Mouse (Mus musculus) lung, embryonic 16.5 days (tissue): ENCODE data around the gene Uqcr11. TPM values are rescaled to one million over a fixed set of nuclear protein-coding genes. Genes with fewer than 3 reads are reported as not detected.

Experiments
- ATAC-seq: fragments of 200-750 bp; cut with Nextera tagmentation; 2 replicates; pipeline ENCODE4 v1.8.0; 2017; ENCODE audit warnings: low read depth, mild to moderate bottlenecking, moderate library complexity
- H3K27ac ChIP-seq: fragments of 300-500 bp; sonication (generic); 2 replicates; pipeline ENCODE4 v1.5.1; 2014; ENCODE audit warnings: mild to moderate bottlenecking, control low read depth, low read length
- H3K27me3 ChIP-seq: fragments of 300-500 bp; sonication (generic); 2 replicates; pipeline ENCODE4 v1.6.1; 2014; ENCODE audit warnings: low read depth, low read length, mixed read lengths; ENCODE audit not compliant: control insufficient read depth, insufficient read depth
- H3K36me3 ChIP-seq: fragments of 300-500 bp; sonication (generic); 2 replicates; pipeline ENCODE4 v1.6.1; 2014; ENCODE audit warnings: low read length; ENCODE audit not compliant: control insufficient read depth, insufficient read depth
- H3K4me1 ChIP-seq: fragments of 300-500 bp; sonication (generic); replicated peaks from 2 replicates; pipeline ENCODE4 v1.6.1; 2014; ENCODE audit warnings: low read length, mixed read lengths; ENCODE audit not compliant: control insufficient read depth, insufficient read depth
- H3K4me2 ChIP-seq: fragments of 300-500 bp; sonication (generic); 2 replicates; pipeline ENCODE4 v1.6.1; 2014; ENCODE audit warnings: low read depth, low read length, control low read depth
- H3K4me3 ChIP-seq: fragments of 300-500 bp; sonication (generic); 2 replicates; pipeline ENCODE4 v1.5.1; 2014; ENCODE audit warnings: mild to moderate bottlenecking, low read length, control low read depth
- H3K9ac ChIP-seq: fragments of 300-500 bp; sonication (generic); 2 replicates; pipeline ENCODE4 v1.6.1; 2014; ENCODE audit warnings: low read length, control low read depth
- H3K9me3 ChIP-seq: fragments of 300-500 bp; sonication (generic); 2 replicates; pipeline ENCODE4 v1.6.1; 2016; ENCODE audit warnings: low read length; ENCODE audit not compliant: control insufficient read depth
- WGBS: fragments of 180-500 bp; shearing (Covaris S2); extraction: QIAGEN DNeasy Blood & Tissue Kit; methylation state at CpG from one replicate; pipeline ENCODE4 v1.1.7; 2014; 5-methylcytosine and 5-hydroxymethylcytosine counted together
- polyA plus RNA-seq: library from polyadenylated mRNA; unstranded; fragments of >200 nt; fragmentation: Nextera tagmentation; extraction: Ambion mirVana; gene quantifications from 2 replicates; pipeline ENCODE4 v1.2.1, GENCODE M21; 2015

Gene Uqcr11
- polyA plus RNA-seq, 1 experiment from 2014 or later = 618 TPM

DNA sequence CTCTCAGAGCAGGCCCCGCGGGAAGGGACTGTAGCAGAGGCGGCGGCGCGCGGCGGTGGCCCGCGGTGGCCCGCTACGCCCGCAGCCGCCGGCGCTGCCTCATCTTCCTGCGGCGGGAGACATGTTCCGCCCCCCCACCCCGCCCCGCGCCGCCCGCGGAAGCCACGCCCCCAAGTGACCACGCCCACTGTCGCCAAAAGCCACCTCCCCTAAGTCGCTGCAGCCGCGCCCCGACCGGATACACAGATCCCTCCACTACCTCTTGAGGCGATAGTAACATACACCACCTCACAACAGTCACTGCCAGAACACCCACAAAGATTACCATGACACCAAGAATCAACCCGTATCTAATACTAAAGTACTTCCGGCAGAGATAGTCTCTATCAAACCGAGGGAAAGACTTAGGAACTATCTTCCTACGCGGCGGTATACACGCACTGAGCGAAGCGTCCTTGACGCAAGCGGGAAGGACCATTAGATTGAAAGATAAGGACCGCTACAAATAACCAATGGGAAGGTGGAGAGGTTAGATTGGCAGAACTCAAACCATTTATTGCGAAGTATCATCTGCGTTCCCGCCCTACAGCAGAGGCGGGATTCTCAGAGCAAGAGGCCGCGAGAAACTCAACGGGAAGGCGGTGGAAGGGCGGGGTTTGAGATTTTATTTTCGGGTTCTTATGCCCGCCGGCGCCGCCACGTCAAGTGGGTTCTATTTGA lies 27.0 kb upstream of the Uqcr11 start, which contains the start of gene Tcf3:
TSS of gene Tcf3 (minus strand) at position 135 of the 720 bp plus-strand sequence.
- H3K4me2 ChIP-seq = peak within 1 kb of the TSS; percentile 94
- H3K9ac ChIP-seq = peak within 1 kb of the TSS; percentile 96
- peak within 1 kb of the TSS; percentile 91 for H3K27ac ChIP-seq
- peak within 1 kb of the TSS; percentile 72 for H3K4me3 ChIP-seq
- no peaks in the 10 kb centered on the region for H3K27me3 ChIP-seq
- H3K9me3 ChIP-seq = no peaks in the 10 kb centered on the region
- peaks cover 16% of the 10 kb centered on the region for H3K36me3 ChIP-seq
- ATAC-seq = peak; percentile 94
- peaks cover 31% of the 10 kb centered on the region for H3K4me1 ChIP-seq
- under 1% methylated on average over 50 of the region's 61 CpGs for WGBS

DNA sequence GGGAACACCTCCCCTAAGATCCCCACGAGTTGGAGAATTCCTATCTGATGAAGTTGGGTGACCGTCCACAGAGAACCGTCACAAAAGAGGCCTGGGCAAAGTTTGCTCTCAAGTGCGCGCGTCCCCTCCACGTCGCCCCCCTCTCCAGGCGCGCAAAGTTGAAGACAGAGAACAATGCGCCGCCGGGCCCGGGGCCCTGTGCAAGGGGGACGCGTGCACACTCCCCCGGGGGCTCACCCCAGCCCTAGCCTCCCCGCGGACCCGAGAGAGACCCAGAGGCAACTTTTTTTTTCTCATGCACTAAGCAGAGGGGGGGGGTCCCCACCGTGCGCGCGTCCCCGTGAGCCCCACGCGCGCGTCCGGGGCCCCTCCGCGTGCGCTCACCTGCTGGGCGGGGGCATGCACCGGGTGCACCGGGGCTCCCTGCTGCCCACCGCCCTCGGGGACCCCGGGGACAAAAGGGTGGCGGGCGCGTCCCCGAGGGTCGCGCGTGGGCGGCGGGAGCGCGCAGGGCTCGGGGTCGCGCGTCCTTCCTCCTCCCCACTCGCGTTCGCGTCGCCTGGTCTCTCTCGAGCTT lies 26.4 kb upstream of the Uqcr11 start:
- Histone ChIP-seq H3K4me1 (peaks cover 31% of the 10 kb centered on the region), H3K9me3 (no peaks in the 10 kb centered on the region), H3K4me2 (peak overlapping the region; percentile 94), H3K9ac (peak overlapping the region; percentile 96), H3K4me3 (peak overlapping the region; percentile 72), H3K27me3 (no peaks in the 10 kb centered on the region), H3K36me3 (peaks cover 19% of the 10 kb centered on the region), H3K27ac (peak overlapping the region; percentile 85)
- under 1% methylated on average over 55 of the region's 60 CpGs for WGBS
- peak; percentile 18; the same call in 1 of the 2 replicates for ATAC-seq

DNA sequence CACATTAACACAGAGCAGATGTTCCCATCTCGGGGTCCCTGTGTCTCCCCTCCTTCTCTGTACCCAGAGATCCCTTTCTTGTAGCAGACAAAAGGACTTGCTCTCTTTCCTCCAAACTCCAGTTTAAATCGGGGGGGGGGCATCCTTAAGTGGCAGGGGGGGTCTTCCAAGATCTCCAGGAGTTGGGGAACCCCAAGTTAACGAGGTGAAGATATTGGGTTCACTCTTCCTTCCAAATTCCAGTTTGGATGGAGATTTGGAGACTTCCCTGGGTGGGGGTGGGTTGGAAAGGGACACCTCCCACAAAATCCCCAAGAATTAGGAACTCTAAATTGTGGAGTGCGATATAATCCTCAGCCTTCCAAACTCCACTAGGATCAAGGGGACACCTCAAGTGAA lies 25.8 kb upstream of the Uqcr11 start:
- H3K9ac ChIP-seq = peak overlapping the region; percentile 96
- H3K4me1 ChIP-seq = peaks cover 28% of the 10 kb centered on the region
- H3K27me3 ChIP-seq = no peaks in the 10 kb centered on the region
- no peak for ATAC-seq
- H3K4me2 ChIP-seq = peak overlapping the region; percentile 94
- peaks cover 23% of the 10 kb centered on the region for H3K36me3 ChIP-seq
- no peaks in the 10 kb centered on the region for H3K9me3 ChIP-seq
- WGBS = 2% methylated on average over 4 of the region's 4 CpGs
- H3K4me3 ChIP-seq = peak overlapping the region; percentile 72
- H3K27ac ChIP-seq = peak overlapping the region; percentile 11

DNA sequence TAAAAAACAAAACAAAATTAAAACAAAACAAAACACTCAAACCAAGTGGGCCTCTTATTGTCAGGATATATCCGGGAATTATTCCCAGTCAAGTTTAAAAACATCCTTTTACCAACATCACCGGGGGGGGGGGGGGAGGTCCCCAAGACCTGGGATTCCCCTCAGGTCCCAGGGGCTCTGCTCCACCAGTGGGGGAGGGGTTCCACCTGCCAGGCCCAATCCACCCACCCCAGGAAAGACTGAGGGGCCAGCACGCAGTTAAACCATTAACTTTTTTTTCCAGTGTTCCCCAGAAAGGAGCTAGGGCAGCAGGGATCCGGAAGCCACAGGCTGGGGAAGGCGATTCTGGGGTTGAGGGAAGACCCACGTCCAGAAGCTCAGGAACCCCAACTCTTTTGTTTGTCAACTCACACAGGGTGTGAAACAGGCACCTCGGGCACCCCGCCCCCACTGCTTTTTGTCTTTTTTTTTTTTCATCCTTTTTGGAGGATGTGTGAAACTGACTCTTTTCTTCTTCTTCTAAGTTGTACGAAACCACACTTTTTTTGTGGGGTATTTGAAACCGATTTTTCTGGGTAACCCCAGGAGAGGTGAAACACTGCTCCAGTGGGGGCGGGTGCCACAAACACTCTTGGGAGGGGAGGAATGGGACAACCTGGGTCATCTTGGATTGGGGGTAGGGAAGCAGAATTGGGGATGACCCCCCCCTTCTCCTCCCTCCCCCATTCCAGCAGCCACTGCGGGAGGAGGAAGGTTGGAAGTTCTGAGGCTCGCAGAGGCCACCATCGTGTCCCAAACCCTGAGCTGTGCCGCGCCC lies 25.1 kb upstream of the Uqcr11 start:
- Histone ChIP-seq H3K36me3 (peaks cover 29% of the 10 kb centered on the region), H3K4me1 (peaks cover 28% of the 10 kb centered on the region), H3K27ac (peak overlapping the region; percentile 11), H3K4me2 (peak overlapping the region; percentile 94), H3K9me3 (no peaks in the 10 kb centered on the region), H3K9ac (peak overlapping the region; percentile 96), H3K4me3 (peak overlapping the region; percentile 72), H3K27me3 (no peaks in the 10 kb centered on the region)
- ATAC-seq = no peak
- 10% methylated on average over 15 of the region's 16 CpGs for WGBS

DNA sequence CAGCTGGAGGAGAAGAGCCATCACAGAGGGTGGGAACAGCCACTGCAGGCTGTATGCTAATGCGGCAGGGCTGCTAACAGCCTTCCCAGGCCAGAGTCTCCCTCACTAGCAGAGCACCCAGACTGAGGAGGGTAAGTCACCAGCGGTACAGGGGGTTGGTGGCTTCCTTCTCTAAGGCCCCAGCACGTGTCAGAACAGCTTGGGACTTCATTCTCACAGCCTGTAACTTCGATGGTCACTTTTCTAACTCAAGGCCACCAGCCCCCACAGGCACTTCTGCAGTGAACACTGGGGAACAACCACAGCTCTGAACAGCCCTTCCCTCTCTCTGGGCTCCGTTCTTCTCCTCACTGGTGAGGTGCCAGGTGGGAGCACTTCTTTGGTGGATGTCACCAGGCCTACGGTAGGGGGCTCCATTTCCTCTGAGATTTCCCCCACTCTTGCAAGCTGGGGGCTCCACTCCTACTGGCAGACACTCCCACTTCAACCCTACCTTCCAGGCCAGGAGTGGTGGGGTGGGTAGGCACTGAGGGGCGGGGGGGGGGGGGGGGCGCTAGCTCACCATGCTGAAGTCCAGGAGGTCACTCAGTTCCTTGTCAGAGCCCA lies 23.8 kb upstream of the Uqcr11 start:
- peaks cover 41% of the 10 kb centered on the region for H3K36me3 ChIP-seq
- WGBS = 59% methylated on average over 8 of the region's 8 CpGs
- H3K9ac ChIP-seq = no peak overlapping the region
- ATAC-seq = no peak
- no peaks in the 10 kb centered on the region for H3K9me3 ChIP-seq
- no peaks in the 10 kb centered on the region for H3K27me3 ChIP-seq
- no peak overlapping the region for H3K4me3 ChIP-seq
- no peak overlapping the region for H3K4me2 ChIP-seq
- H3K4me1 ChIP-seq = peaks cover 18% of the 10 kb centered on the region
- no peak overlapping the region for H3K27ac ChIP-seq

DNA sequence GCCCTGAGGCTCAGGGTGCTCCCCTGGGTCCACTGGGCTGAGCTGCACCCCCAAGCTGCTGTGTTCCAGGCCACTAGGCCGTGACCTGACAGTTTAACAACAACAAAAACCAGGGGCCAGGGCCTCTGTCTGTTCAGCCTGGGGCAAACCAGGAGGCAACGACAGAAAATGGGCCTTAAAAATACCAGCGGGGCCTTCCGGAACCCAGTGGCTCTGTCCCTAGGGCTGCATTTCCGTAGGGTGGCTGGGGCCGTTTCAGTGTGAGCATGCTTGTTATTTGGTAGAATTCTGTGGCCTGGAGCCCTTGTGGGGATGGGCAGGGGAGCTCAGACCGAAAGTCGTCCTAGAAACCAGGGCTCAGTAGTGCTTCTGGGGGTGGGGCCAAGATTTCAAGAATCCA lies 23.2 kb upstream of the Uqcr11 start:
- Histone ChIP-seq H3K9me3 (peaks cover 5% of the 10 kb centered on the region; the same call in 1 of the 2 replicates), H3K9ac (0 out of 2 replicates have a peak overlapping the region, but pooled peaks have one; percentile 14), H3K4me3 (no peak overlapping the region), H3K27ac (no peak overlapping the region), H3K4me1 (peaks cover 18% of the 10 kb centered on the region), H3K36me3 (peaks cover 48% of the 10 kb centered on the region), H3K27me3 (no peaks in the 10 kb centered on the region), H3K4me2 (no peak overlapping the region)
- no peak for ATAC-seq
- 80% methylated on average over 8 of the region's 8 CpGs for WGBS

DNA sequence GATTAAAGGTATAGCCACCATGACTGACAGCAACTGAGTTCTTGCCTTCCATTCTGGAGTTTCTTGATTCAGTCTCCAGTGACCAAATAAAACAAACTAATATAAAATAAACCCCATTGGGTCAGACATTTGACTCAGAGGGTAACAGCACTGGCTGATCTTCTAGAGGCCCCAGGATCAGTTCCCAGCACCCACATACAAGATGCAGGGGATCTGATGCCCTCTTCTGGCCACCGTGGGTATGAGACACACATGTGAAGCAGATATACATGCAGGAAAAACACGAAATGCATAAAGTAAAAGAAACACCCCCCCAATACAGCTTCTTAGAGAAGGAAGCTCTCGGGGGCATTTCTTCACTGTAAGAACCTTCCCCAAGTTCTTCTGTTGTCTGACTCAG lies 18.4 kb upstream of the Uqcr11 start:
- no peaks in the 10 kb centered on the region for H3K4me1 ChIP-seq
- H3K27ac ChIP-seq = no peak overlapping the region
- H3K4me2 ChIP-seq = no peak overlapping the region
- no peak overlapping the region for H3K4me3 ChIP-seq
- no peak for ATAC-seq
- 93% methylated on average over 3 of the region's 3 CpGs for WGBS
- H3K9ac ChIP-seq = no peak overlapping the region
- peaks cover 65% of the 10 kb centered on the region for H3K36me3 ChIP-seq
- H3K27me3 ChIP-seq = no peaks in the 10 kb centered on the region
- peaks cover 5% of the 10 kb centered on the region; the same call in 1 of the 2 replicates for H3K9me3 ChIP-seq

DNA sequence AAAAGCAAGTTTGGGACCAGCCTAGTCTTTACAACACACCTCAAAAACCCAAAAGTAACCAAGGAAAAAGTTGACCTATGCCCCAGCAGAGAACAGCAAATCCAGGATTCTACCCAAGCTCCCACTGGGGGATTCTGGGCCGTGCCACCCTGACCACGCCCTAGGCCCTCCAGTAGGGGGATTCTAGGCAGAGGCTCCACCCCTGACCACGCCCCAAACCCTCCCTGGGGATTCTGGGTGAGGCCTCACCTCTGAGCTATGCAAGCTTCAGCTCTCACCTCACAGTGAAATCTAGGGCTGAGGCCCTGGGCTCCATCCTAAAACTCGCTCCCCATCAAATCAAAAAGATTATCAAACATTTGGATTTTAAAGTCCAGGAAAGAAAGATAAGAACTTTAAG lies 16.9 kb upstream of the Uqcr11 start:
- Histone ChIP-seq H3K9me3 (peaks cover 5% of the 10 kb centered on the region; the same call in 1 of the 2 replicates), H3K4me2 (no peak overlapping the region), H3K36me3 (peaks cover 70% of the 10 kb centered on the region), H3K27ac (no peak overlapping the region), H3K27me3 (no peaks in the 10 kb centered on the region), H3K9ac (no peak overlapping the region), H3K4me1 (peaks cover 4% of the 10 kb centered on the region; the same call in 1 of the 2 replicates), H3K4me3 (no peak overlapping the region)
- peak; percentile 45; the same call in 1 of the 2 replicates for ATAC-seq
- WGBS = 42% methylated on average over 4 of the region's 4 CpGs
